Mouse (Mus musculus): Measurements from ENCODE around the gene Slc25a19. TPM values are rescaled to one million over a fixed set of nuclear protein-coding genes. Genes with fewer than 3 reads are reported as not detected.

Gene Slc25a19
- 1.8 TPM for polyA plus RNA-seq (2014; fragmentation: Illumina TruSeq; extraction: RNeasy Lipid Tissue Mini Kit (QIAGEN cat#74804); ENCODE audit: low read depth, low replicate concordance)

DNA sequence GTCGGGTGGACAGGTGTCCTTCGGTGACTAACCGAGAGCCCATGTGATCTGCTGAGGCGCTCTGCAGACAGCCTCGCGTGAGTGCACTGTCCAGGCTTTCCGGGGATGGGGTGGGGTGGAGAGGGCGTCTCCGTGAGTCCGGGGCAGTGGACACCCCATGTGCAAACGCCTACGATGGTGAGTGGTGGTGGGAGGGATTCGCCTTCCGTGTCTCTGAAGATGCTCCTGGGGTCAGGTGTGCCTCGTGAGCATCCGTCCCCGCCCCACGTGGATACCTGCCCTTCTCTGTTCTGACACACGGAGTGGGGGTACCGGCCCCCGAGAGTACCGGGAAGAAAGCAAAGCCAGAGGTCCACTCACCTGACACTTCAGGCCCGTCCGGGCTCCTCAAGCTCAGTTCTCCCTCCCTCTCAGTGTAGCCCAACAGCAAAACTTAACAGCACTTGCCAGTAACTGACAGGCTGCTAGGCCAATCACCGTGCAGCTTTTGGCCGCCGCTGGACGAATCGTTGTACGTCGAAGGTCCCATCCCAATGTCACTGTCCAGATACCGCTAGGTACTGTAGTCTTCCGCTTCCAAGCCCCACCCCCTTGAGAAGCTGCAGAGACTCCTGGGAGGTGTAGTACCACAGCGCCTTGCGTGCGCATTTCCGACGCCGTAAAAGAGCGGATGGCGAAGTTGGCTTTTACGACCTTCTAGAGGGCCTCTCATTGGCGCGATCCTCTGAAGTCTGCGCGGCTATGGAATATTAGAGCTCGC is at the start of gene Slc25a19:
Gene Slc25a19 (minus strand): TSS at position 591 of the 760 bp plus-strand sequence.

GRCm38 (mm10) chr11:115612410-115613137 is 15.5 kb downstream of the Slc25a19 start, which contains the start of gene Mif4gd:
Gene Mif4gd (minus strand): TSS chr11:115612969.

GRCm38 (mm10) chr11:115603476-115604303 is 24.4 kb downstream of the Slc25a19 start, which contains the start of the genes Mrps7 and Gga3:
Gene Mrps7 (plus strand): TSS chr11:115603925.
Gene Gga3 (minus strand): TSS chr11:115604051.

Other genes with a start within 250 kb of the Slc25a19 start
- gene Cdr2l, start 246.4 kb downstream of the Slc25a19 start, polyA plus RNA-seq (2014; fragmentation: Illumina TruSeq; extraction: RNeasy Lipid Tissue Mini Kit (QIAGEN cat#74804); ENCODE audit: low read depth, low replicate concordance) = 0.29 TPM
- gene Mrpl58, start 224.5 kb downstream of the Slc25a19 start, polyA plus RNA-seq (2014; fragmentation: Illumina TruSeq; extraction: RNeasy Lipid Tissue Mini Kit (QIAGEN cat#74804); ENCODE audit: low read depth, low replicate concordance) = 6.3 TPM
- 319 TPM for gene Atp5h, start 208.3 kb downstream of the Slc25a19 start, polyA plus RNA-seq (2014; fragmentation: Illumina TruSeq; extraction: RNeasy Lipid Tissue Mini Kit (QIAGEN cat#74804); ENCODE audit: low read depth, low replicate concordance)
- 9.7 TPM for gene Kctd2, start 208.2 kb downstream of the Slc25a19 start, polyA plus RNA-seq (2014; fragmentation: Illumina TruSeq; extraction: RNeasy Lipid Tissue Mini Kit (QIAGEN cat#74804); ENCODE audit: low read depth, low replicate concordance)
- gene Trim80, start 187.8 kb downstream of the Slc25a19 start, polyA plus RNA-seq (2014; fragmentation: Illumina TruSeq; extraction: RNeasy Lipid Tissue Mini Kit (QIAGEN cat#74804); ENCODE audit: low read depth, low replicate concordance) = 17.4 TPM
- 0.52 TPM for gene Slc16a5, start 165.8 kb downstream of the Slc25a19 start, polyA plus RNA-seq (2014; fragmentation: Illumina TruSeq; extraction: RNeasy Lipid Tissue Mini Kit (QIAGEN cat#74804); ENCODE audit: low read depth, low replicate concordance)
- gene Armc7, start 152.6 kb downstream of the Slc25a19 start, polyA plus RNA-seq (2014; fragmentation: Illumina TruSeq; extraction: RNeasy Lipid Tissue Mini Kit (QIAGEN cat#74804); ENCODE audit: low read depth, low replicate concordance) = 0.41 TPM
- 2.5 TPM for gene Nt5c, start 136.4 kb downstream of the Slc25a19 start, polyA plus RNA-seq (2014; fragmentation: Illumina TruSeq; extraction: RNeasy Lipid Tissue Mini Kit (QIAGEN cat#74804); ENCODE audit: low read depth, low replicate concordance)
- 114 TPM for gene Jpt1, start 113.9 kb downstream of the Slc25a19 start, polyA plus RNA-seq (2014; fragmentation: Illumina TruSeq; extraction: RNeasy Lipid Tissue Mini Kit (QIAGEN cat#74804); ENCODE audit: low read depth, low replicate concordance)
- 627 TPM for gene Sumo2, start 92.0 kb downstream of the Slc25a19 start, polyA plus RNA-seq (2014; fragmentation: Illumina TruSeq; extraction: RNeasy Lipid Tissue Mini Kit (QIAGEN cat#74804); ENCODE audit: low read depth, low replicate concordance)
- gene Nup85, start 63.9 kb downstream of the Slc25a19 start, polyA plus RNA-seq (2014; fragmentation: Illumina TruSeq; extraction: RNeasy Lipid Tissue Mini Kit (QIAGEN cat#74804); ENCODE audit: low read depth, low replicate concordance) = 39.0 TPM
- gene Mrps7, start 24.4 kb downstream of the Slc25a19 start, polyA plus RNA-seq (2014; fragmentation: Illumina TruSeq; extraction: RNeasy Lipid Tissue Mini Kit (QIAGEN cat#74804); ENCODE audit: low read depth, low replicate concordance) = 2.1 TPM
- gene Gga3, start 24.2 kb downstream of the Slc25a19 start, polyA plus RNA-seq (2014; fragmentation: Illumina TruSeq; extraction: RNeasy Lipid Tissue Mini Kit (QIAGEN cat#74804); ENCODE audit: low read depth, low replicate concordance) = 4.0 TPM
- 80.0 TPM for gene Mif4gd, start 15.3 kb downstream of the Slc25a19 start, polyA plus RNA-seq (2014; fragmentation: Illumina TruSeq; extraction: RNeasy Lipid Tissue Mini Kit (QIAGEN cat#74804); ENCODE audit: low read depth, low replicate concordance)
- gene Grb2, start 80.3 kb upstream of the Slc25a19 start, polyA plus RNA-seq (2014; fragmentation: Illumina TruSeq; extraction: RNeasy Lipid Tissue Mini Kit (QIAGEN cat#74804); ENCODE audit: low read depth, low replicate concordance) = 12.9 TPM
- 1.6 TPM for gene Tmem94, start 137.1 kb upstream of the Slc25a19 start, polyA plus RNA-seq (2014; fragmentation: Illumina TruSeq; extraction: RNeasy Lipid Tissue Mini Kit (QIAGEN cat#74804); ENCODE audit: low read depth, low replicate concordance)
- 0.13 TPM for gene Caskin2, start 185.3 kb upstream of the Slc25a19 start, polyA plus RNA-seq (2014; fragmentation: Illumina TruSeq; extraction: RNeasy Lipid Tissue Mini Kit (QIAGEN cat#74804); ENCODE audit: low read depth, low replicate concordance)
- gene Tsen54, start 186.4 kb upstream of the Slc25a19 start, polyA plus RNA-seq (2014; fragmentation: Illumina TruSeq; extraction: RNeasy Lipid Tissue Mini Kit (QIAGEN cat#74804); ENCODE audit: low read depth, low replicate concordance) = not detected
- gene Llgl2, start 195.8 kb upstream of the Slc25a19 start, polyA plus RNA-seq (2014; fragmentation: Illumina TruSeq; extraction: RNeasy Lipid Tissue Mini Kit (QIAGEN cat#74804); ENCODE audit: low read depth, low replicate concordance) = not detected
- 1.1 TPM for gene Myo15b, start 230.1 kb upstream of the Slc25a19 start, polyA plus RNA-seq (2014; fragmentation: Illumina TruSeq; extraction: RNeasy Lipid Tissue Mini Kit (QIAGEN cat#74804); ENCODE audit: low read depth, low replicate concordance)

All from testis, adult 10 weeks (tissue).